Mouse (Mus musculus) skeletal muscle tissue, adult 2 months (tissue): ENCODE data around the gene Foxp1.

Experiments used
- DNase-seq: peaks from one replicate; pipeline ENCODE4 v3.0.0-alpha.2; 2012; ENCODE audit warnings: low read depth, low spot score

Gene Foxp1

GRCm38 (mm10) chr6:99485217-99485883 is 37.2 kb downstream of the Foxp1 start:
- peak; percentile 91 for DNase-seq

GRCm38 (mm10) chr6:99484884-99485216 is 37.7 kb downstream of the Foxp1 start:
- no peak for DNase-seq

- no peak for DNase-seq
These were observed 38.3 kb downstream of the Foxp1 start for GRCm38 (mm10) chr6:99484197-99484725.

GRCm38 (mm10) chr6:99483556-99483955 is 39.0 kb downstream of the Foxp1 start:
- DNase-seq, result no peak

- DNase-seq, result no peak
These were observed 41.0 kb downstream of the Foxp1 start for GRCm38 (mm10) chr6:99481568-99481967.

- no peak for DNase-seq
These were observed 43.5 kb downstream of the Foxp1 start for GRCm38 (mm10) chr6:99478873-99479650.

- DNase-seq, result no peak
These were observed 47.5 kb downstream of the Foxp1 start for GRCm38 (mm10) chr6:99475040-99475439.

- DNase-seq, result no peak
These were observed 51.6 kb downstream of the Foxp1 start for GRCm38 (mm10) chr6:99470906-99471305.

- DNase-seq, result no peak
These were observed 53.2 kb downstream of the Foxp1 start for GRCm38 (mm10) chr6:99469134-99469834.

GRCm38 (mm10) chr6:99467831-99468230 is 54.7 kb downstream of the Foxp1 start:
- DNase-seq, result no peak

GRCm38 (mm10) chr6:99467109-99467508 is 55.4 kb downstream of the Foxp1 start:
- DNase-seq, result no peak

- DNase-seq, result no peak
These were observed 56.2 kb downstream of the Foxp1 start for GRCm38 (mm10) chr6:99466354-99466753.

GRCm38 (mm10) chr6:99464449-99464848 is 58.1 kb downstream of the Foxp1 start:
- DNase-seq, result no peak

GRCm38 (mm10) chr6:99463906-99464305 is 58.6 kb downstream of the Foxp1 start:
- DNase-seq, result no peak

GRCm38 (mm10) chr6:99458775-99459174 is 63.7 kb downstream of the Foxp1 start:
- peak; percentile 74 for DNase-seq

- no peak for DNase-seq
These were observed 68.6 kb downstream of the Foxp1 start for GRCm38 (mm10) chr6:99453763-99454520.

GRCm38 (mm10) chr6:99452638-99453185 is 69.8 kb downstream of the Foxp1 start:
- no peak for DNase-seq

GRCm38 (mm10) chr6:99451479-99451878 is 71.0 kb downstream of the Foxp1 start:
- DNase-seq, result no peak

- no peak for DNase-seq
These were observed 75.1 kb downstream of the Foxp1 start for GRCm38 (mm10) chr6:99447447-99447846.

- DNase-seq, result no peak
These were observed 75.6 kb downstream of the Foxp1 start for GRCm38 (mm10) chr6:99446801-99447415.

- peak; percentile 87 for DNase-seq
These were observed 79.1 kb downstream of the Foxp1 start for GRCm38 (mm10) chr6:99443460-99443859.
